Mouse (Mus musculus): Measurements from ENCODE around the gene Ifna4. TPM values are rescaled to one million over a fixed set of nuclear protein-coding genes. Genes with fewer than 3 reads are reported as not detected.
A peak's percentile ranks its signal among the peaks of the same experiment; 100 is the strongest.
"Not testable (repeated sequence)": the region's sequence is repeated elsewhere in the genome, so short reads cannot be mapped to it uniquely, and the experiment has no call there.

Ifna4 gene
- polyA plus RNA-seq (2016; fragmentation: Nextera tagmentation; extraction: Ambion mirVana), result not detected in 2 replicates

GRCm38 (mm10) chr4:88841438-88841911 lies at the start of gene Ifna4:
Gene Ifna4, plus strand, starts transcription at chr4:88841861.
- no peaks in the 10 kb centered on the region for H3K27me3 ChIP-seq (ENCODE audit: poor library complexity, severe bottlenecking)
- H3K4me3 ChIP-seq, result no peak within 1 kb of the TSS
- H3K9me3 ChIP-seq, result no peaks in the 10 kb centered on the region
- H3K27ac ChIP-seq, result no peak within 1 kb of the TSS
- DNase-seq (ENCODE audit: extremely low spot score, low spot score), result no peak
- H3K4me1 ChIP-seq, result peaks cover 10% of the 10 kb centered on the region
- no peaks in the 10 kb centered on the region for H3K36me3 ChIP-seq (replicated peaks)
- 36% methylated on average over 2 of the region's 2 CpGs for WGBS

DNA sequence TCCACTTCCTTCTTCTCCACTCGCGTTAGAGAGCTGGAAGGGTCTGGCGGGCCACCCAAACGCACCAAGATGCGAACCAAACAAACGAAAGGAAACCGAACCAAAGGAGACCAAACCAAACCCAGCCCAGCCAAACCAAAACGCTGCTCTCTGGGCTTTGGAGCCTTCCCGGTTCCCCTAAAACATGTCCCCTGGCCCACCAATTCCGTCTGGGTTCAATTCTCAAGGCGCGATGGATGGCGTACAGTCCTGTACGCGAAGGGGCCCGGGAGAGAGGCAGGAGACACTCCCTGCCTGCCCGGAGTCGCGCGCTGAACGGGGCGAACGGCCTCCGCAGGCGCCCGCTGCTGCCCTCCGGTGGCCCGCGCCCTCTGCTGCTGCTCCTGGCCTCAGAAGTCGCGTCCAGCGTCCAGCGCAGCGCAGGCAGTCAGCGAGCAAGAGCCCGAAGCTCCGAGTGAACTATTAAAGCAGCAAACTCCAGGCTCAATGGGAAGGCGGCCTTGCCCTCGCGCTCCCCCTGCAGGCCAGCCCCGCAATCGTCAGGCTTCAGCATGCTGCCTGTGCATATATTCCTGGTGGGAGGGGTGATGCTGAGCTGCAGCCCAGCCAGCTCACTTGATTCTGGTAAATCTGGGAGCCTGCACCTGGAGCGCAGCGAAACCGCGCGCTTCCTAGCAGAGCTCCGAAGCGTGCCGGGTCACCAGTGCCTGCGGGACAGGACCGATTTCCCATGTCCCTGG lies 47.6 kb upstream of the Ifna4 start, which contains the start of gene Gm13275:
Gm13275 (plus strand) TSS at position 552 of the 740 bp plus-strand sequence.
- H3K4me1 ChIP-seq; H3K9me3 ChIP-seq; H3K27ac ChIP-seq; H3K27me3 ChIP-seq (ENCODE audit: poor library complexity, severe bottlenecking); H3K4me3 ChIP-seq; H3K36me3 ChIP-seq (replicated peaks); DNase-seq (ENCODE audit: extremely low spot score, low spot score): not testable (repeated sequence)
- 0% methylated on average over 17 of the region's 52 CpGs for WGBS

DNA sequence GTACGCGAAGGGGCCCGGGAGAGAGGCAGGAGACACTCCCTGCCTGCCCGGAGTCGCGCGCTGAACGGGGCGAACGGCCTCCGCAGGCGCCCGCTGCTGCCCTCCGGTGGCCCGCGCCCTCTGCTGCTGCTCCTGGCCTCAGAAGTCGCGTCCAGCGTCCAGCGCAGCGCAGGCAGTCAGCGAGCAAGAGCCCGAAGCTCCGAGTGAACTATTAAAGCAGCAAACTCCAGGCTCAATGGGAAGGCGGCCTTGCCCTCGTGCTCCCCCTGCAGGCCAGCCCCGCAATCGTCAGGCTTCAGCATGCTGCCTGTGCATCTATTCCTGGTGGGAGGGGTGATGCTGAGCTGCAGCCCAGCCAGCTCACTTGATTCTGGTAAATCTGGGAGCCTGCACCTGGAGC lies 44.6 kb upstream of the Ifna4 start, which contains the start of gene Gm13279:
Gm13279 (plus strand) TSS at position 301 of the 400 bp plus-strand sequence.
- not testable (repeated sequence) for H3K36me3 ChIP-seq (replicated peaks); H3K4me1 ChIP-seq; DNase-seq (ENCODE audit: extremely low spot score, low spot score); H3K9me3 ChIP-seq; H3K4me3 ChIP-seq; H3K27ac ChIP-seq; H3K27me3 ChIP-seq (ENCODE audit: poor library complexity, severe bottlenecking)
- WGBS, result no CpG with 5 or more reads among the region's 28 CpGs

- not testable (repeated sequence) for H3K4me1 ChIP-seq; DNase-seq (ENCODE audit: extremely low spot score, low spot score); H3K4me3 ChIP-seq; H3K27me3 ChIP-seq (ENCODE audit: poor library complexity, severe bottlenecking); H3K9me3 ChIP-seq; H3K36me3 ChIP-seq (replicated peaks); H3K27ac ChIP-seq
- WGBS, result 14% methylated on average over 6 of the region's 7 CpGs
Measured at GRCm38 (mm10) chr4:88799365-88799764, 42.3 kb upstream of the Ifna4 start, which contains the start of gene Gm13285. Gene Gm13285, plus strand, starts transcription at chr4:88799665.

GRCm38 (mm10) chr4:88802954-88803353 lies 38.7 kb upstream of the Ifna4 start, which contains the start of gene Gm13287:
Gene Gm13287, plus strand, starts transcription at chr4:88803254.
- not testable (repeated sequence) for H3K27ac ChIP-seq; H3K4me1 ChIP-seq; H3K4me3 ChIP-seq; H3K36me3 ChIP-seq (replicated peaks); H3K9me3 ChIP-seq; DNase-seq (ENCODE audit: extremely low spot score, low spot score)
- WGBS, result no CpG with 5 or more reads among the region's 29 CpGs
- peaks cover 17% of the 10 kb centered on the region for H3K27me3 ChIP-seq (ENCODE audit: poor library complexity, severe bottlenecking)

DNA sequence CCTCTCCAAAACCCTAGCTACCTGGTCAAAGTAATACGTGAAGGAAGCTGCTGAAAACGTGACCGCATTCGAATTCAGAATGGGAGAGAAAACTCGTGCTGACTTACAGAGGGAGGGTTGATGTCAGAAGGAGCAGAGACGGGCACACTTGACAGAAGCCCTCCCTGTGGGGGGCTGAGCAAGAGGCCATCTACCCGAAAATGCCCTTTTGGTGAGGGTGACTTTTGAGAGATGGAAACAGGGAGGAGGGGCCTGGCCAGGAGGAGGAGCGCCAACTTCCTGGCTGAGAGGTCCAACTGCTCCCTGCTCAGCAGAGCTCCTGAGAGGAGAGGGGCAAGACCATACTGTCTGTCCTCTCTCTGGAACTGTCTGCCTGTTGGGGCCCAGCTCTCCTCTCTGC lies 36.4 kb upstream of the Ifna4 start, which contains the start of gene Gm13288:
Gm13288 (plus strand) TSS at position 301 of the 400 bp plus-strand sequence.
- WGBS, result no CpG with 5 or more reads among the region's 8 CpGs
- H3K9me3 ChIP-seq; DNase-seq (ENCODE audit: extremely low spot score, low spot score); H3K27ac ChIP-seq; H3K4me1 ChIP-seq; H3K36me3 ChIP-seq (replicated peaks): not testable (repeated sequence)
- Histone ChIP-seq H3K4me3 (peak within 1 kb of the TSS; percentile 34; the same call in 1 of the 2 replicates), H3K27me3 (ENCODE audit: poor library complexity, severe bottlenecking) (peaks cover 18% of the 10 kb centered on the region)

DNA sequence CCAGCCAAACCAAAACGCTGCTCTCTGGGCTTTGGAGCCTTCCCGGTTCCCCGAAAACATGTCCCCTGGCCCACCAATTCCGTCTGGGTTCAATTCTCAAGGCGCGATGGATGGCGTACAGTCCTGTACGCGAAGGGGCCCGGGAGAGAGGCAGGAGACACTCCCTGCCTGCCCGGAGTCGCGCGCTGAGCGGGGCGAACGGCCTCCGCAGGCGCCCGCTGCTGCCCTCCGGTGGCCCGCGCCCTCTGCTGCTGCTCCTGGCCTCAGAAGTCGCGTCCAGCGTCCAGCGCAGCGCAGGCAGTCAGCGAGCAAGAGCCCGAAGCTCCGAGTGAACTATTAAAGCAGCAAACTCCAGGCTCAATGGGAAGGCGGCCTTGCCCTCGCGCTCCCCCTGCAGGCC lies 35.9 kb upstream of the Ifna4 start:
- Histone ChIP-seq H3K4me3 (peak overlapping the region; percentile 34; the same call in 1 of the 2 replicates), H3K27me3 (ENCODE audit: poor library complexity, severe bottlenecking) (peaks cover 18% of the 10 kb centered on the region)
- DNase-seq (ENCODE audit: extremely low spot score, low spot score); H3K9me3 ChIP-seq; H3K36me3 ChIP-seq (replicated peaks); H3K27ac ChIP-seq; H3K4me1 ChIP-seq: not testable (repeated sequence)
- 0% methylated on average over 15 of the region's 34 CpGs for WGBS

GRCm38 (mm10) chr4:88815928-88816327 lies 25.7 kb upstream of the Ifna4 start, which contains the start of gene Ifna7:
Gene Ifna7, plus strand, starts transcription at chr4:88816228.
- Histone ChIP-seq H3K4me1 (no peaks in the 10 kb centered on the region), H3K27me3 (ENCODE audit: poor library complexity, severe bottlenecking) (no peaks in the 10 kb centered on the region), H3K27ac (no peak within 1 kb of the TSS), H3K36me3 (replicated peaks) (no peaks in the 10 kb centered on the region), H3K4me3 (no peak within 1 kb of the TSS), H3K9me3 (no peaks in the 10 kb centered on the region)
- no peak for DNase-seq (ENCODE audit: extremely low spot score, low spot score)
- 70% methylated on average over 3 of the region's 3 CpGs for WGBS

GRCm38 (mm10) chr4:88819659-88820058 lies 22.0 kb upstream of the Ifna4 start, which contains the start of gene Ifna11:
Gene Ifna11, plus strand, starts transcription at chr4:88819959.
- Histone ChIP-seq H3K4me1 (no peaks in the 10 kb centered on the region), H3K36me3 (replicated peaks) (no peaks in the 10 kb centered on the region), H3K9me3 (no peaks in the 10 kb centered on the region), H3K4me3 (no peak within 1 kb of the TSS), H3K27me3 (ENCODE audit: poor library complexity, severe bottlenecking) (no peaks in the 10 kb centered on the region), H3K27ac (no peak within 1 kb of the TSS)
- 85% methylated on average over 1 of the region's 1 CpGs for WGBS
- DNase-seq (ENCODE audit: extremely low spot score, low spot score), result no peak

DNA sequence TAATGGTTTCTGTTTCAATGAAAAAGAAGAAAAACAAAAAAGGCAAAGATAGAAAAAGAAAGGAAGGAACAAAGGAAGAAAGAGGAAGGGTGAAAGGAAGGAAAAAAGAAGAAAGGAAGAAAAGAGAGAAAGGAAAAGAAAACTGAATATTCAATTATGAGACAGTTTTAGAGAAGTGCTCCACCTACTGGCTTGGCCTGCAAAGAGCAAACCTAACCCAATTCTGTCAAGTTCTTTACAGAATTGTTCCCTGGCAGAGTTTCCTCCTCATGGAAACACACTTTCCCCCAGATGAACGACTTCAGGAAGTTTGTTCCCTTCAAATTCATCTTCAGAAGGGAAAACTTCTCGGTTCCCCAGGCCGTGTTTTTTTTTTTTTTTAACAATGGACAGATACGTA lies 18.7 kb upstream of the Ifna4 start:
- Histone ChIP-seq H3K27ac (no peak overlapping the region), H3K9me3 (no peaks in the 10 kb centered on the region), H3K27me3 (ENCODE audit: poor library complexity, severe bottlenecking) (no peaks in the 10 kb centered on the region), H3K4me1 (no peaks in the 10 kb centered on the region), H3K4me3 (no peak overlapping the region), H3K36me3 (replicated peaks) (no peaks in the 10 kb centered on the region)
- DNase-seq (ENCODE audit: extremely low spot score, low spot score), result no peak
- WGBS, result 30% methylated on average over 4 of the region's 4 CpGs

DNA sequence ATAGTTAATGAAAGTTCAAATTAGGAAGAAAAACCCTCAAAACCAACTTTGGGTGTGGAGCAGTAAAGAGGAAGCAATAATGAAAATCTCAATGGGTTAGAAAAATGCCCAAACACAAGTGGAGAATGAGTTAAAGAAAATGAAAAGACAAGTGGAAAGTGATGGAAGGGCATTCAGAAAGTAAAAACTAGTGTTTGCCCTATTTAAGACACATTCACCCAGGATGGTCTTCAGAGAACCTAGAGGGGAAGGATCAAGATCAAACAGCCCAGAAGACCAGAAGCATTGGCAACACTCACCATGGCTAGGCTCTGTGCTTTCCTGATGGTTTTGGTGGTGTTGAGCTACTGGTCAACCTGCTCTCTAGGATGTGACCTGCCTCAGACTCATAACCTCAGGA lies 14.5 kb upstream of the Ifna4 start, which contains the start of gene Ifna6:
Ifna6 (plus strand) TSS at position 301 of the 400 bp plus-strand sequence.
- H3K9me3 ChIP-seq; H3K27ac ChIP-seq; H3K4me3 ChIP-seq; H3K36me3 ChIP-seq (replicated peaks); DNase-seq (ENCODE audit: extremely low spot score, low spot score); H3K4me1 ChIP-seq; H3K27me3 ChIP-seq (ENCODE audit: poor library complexity, severe bottlenecking): not testable (repeated sequence)

GRCm38 (mm10) chr4:88830523-88830922 lies 11.1 kb upstream of the Ifna4 start:
- 30% methylated on average over 4 of the region's 4 CpGs for WGBS
- no peaks in the 10 kb centered on the region for H3K36me3 ChIP-seq (replicated peaks)
- H3K9me3 ChIP-seq, result no peaks in the 10 kb centered on the region
- DNase-seq (ENCODE audit: extremely low spot score, low spot score), result no peak
- H3K4me1 ChIP-seq, result no peaks in the 10 kb centered on the region
- H3K27me3 ChIP-seq (ENCODE audit: poor library complexity, severe bottlenecking), result no peaks in the 10 kb centered on the region
- no peak overlapping the region for H3K4me3 ChIP-seq
- H3K27ac ChIP-seq, result no peak overlapping the region

DNA sequence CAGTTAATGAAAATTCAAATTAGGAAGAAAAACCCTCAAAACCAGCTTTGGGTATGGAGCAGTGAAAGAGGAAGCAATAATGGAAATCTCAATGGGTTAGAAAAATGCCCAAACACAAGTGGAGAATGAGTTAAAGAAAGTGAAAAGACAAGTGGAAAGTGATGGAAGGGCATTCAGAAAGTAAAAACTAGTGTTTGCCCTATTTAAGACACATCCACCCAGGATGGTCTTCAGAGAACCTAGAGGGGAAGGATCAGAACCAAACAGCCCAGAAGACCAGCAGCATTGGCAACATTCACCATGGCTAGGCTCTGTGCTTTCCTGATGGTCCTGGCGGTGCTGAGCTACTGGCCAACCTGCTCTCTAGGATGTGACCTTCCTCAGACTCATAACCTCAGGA lies 6.4 kb upstream of the Ifna4 start, which contains the start of gene Ifna5:
Ifna5 (plus strand) TSS at position 301 of the 400 bp plus-strand sequence.
- 86% methylated on average over 1 of the region's 1 CpGs for WGBS
- not testable (repeated sequence) for H3K4me3 ChIP-seq; H3K36me3 ChIP-seq (replicated peaks); H3K4me1 ChIP-seq; H3K27me3 ChIP-seq (ENCODE audit: poor library complexity, severe bottlenecking); DNase-seq (ENCODE audit: extremely low spot score, low spot score); H3K27ac ChIP-seq; H3K9me3 ChIP-seq
